Mouse (Mus musculus): ENCODE results near the gene Trub1.

DNA sequence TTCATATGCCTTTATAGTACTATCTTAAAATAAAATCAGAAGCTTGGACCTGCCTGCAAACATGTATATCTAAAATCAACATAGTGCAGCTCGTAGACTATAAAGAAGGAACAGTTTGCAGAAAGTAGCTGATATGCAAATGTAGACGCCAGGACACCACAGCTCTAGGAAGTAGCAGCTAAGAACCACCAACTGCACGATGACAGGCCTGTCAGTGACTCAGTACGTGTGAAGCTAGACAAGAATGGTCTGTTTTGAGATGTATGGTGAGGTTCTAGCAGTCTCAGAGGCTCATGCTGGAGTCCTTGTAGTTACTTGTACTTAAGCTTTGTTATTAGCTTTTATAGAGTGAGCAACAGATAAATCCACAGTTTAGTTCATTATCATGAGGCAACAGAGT lies 22.6 kb downstream of the Trub1 start:
- no peak for TF ChIP-seq FLI1 (IDR thresholded peaks at IDR 0.05; ENCODE audit: low read length)
- no peak for TF ChIP-seq GATA1 (IDR thresholded peaks at IDR 0.05; ENCODE audit: borderline replicate concordance, low read length)

All from megakaryocyte, embryonic 14.5 days (primary cell).